Mouse (Mus musculus): ENCODE data around the gene Itpa.

Itpa gene

GRCm38 (mm10) chr2:130728906-130729585 lies 61.6 kb downstream of the Itpa start:
- DNase-seq (ENCODE audit: low spot score): no peak

DNA sequence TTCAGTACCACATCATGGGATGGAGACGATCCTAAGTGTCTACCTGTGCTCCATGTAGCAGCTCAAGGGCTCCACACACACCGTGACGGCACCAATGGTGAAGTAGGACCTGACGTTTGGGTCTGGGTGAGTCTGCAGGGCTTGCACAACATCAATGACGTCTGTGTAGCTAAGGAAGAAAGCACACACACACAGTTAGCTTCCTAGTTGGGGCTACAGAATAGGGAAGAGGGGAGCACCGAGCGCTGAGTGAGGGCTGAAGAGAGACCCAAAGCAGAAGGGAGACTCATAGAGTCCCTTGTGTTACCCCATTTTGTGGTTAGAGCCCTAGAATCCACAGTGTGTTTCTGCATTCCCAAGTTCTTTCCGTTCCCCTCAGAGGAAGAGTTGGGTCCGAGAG lies 63.3 kb downstream of the Itpa start:
- DNase-seq (ENCODE audit: low spot score): no peak

Data from yolk sac, embryonic 10.5 days (tissue).